Mouse (Mus musculus): ENCODE data around the gene Top2b. TPM values are rescaled to one million over a fixed set of nuclear protein-coding genes. Genes with fewer than 3 reads are reported as not detected.

Top2b gene
- polyA plus RNA-seq (2015; fragmentation: Nextera tagmentation; extraction: Ambion mirVana): 65.8 and 67.5 TPM in 2 replicates

GRCm38 (mm10) chr14:16364878-16365337, at the start of gene Top2b:
Top2b (plus strand) TSS chr14:16365179.
- H3K27me3 ChIP-seq: no peaks in the 10 kb centered on the region
- H3K9me3 ChIP-seq: no peaks in the 10 kb centered on the region
- H3K4me1 ChIP-seq: peaks cover 16% of the 10 kb centered on the region
- ATAC-seq (ENCODE audit: insufficient number of reproducible peaks, insufficient read depth, low FRiP score, low TSS enrichment, low read depth): peak; percentile 99
- peak within 1 kb of the TSS; percentile 91 for H3K4me3 ChIP-seq
- H3K9ac ChIP-seq: peak within 1 kb of the TSS; percentile 99
- peak within 1 kb of the TSS; percentile 98 for H3K27ac ChIP-seq
- H3K36me3 ChIP-seq: no peaks in the 10 kb centered on the region
- H3K4me2 ChIP-seq: peak within 1 kb of the TSS; percentile 74
- WGBS: under 1% methylated on average over 32 of the region's 32 CpGs

DNA sequence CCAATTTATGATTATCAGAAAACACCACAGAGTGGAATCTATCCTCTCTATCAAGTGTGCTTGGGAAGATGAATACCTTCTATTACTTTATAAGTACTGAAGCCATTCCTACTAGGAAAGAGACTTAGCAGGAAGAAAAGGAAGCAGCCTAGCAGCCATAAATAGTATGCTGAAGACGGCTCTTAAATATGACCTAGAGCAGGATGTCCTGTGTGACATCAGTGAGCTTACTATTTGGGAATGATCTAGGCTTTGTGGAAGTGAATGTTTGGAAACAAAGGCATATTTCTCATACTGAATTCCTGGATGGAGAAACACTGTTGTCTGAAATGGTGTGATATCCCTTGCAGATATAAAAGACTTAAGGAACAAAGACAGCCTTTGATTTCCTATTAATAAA, 48.3 kb upstream of the Top2b start:
- no peak overlapping the region for H3K9ac ChIP-seq
- 72% methylated on average over 1 of the region's 1 CpGs for WGBS

GRCm38 (mm10) chr14:16319818-16320217, 45.2 kb upstream of the Top2b start:
- Histone ChIP-seq H3K9me3 (no peaks in the 10 kb centered on the region), H3K4me1 (no peaks in the 10 kb centered on the region), H3K36me3 (no peaks in the 10 kb centered on the region), H3K4me3 (no peak overlapping the region), H3K27me3 (no peaks in the 10 kb centered on the region), H3K27ac (no peak overlapping the region), H3K9ac (no peak overlapping the region), H3K4me2 (no peak overlapping the region)
- 87% methylated on average over 2 of the region's 2 CpGs for WGBS
- no peak for ATAC-seq (ENCODE audit: insufficient number of reproducible peaks, insufficient read depth, low FRiP score, low TSS enrichment, low read depth)

More for the DNA sequence above, 48.3 kb upstream of the Top2b start:
- Histone ChIP-seq H3K4me2 (no peak overlapping the region), H3K4me1 (no peaks in the 10 kb centered on the region), H3K27ac (no peak overlapping the region), H3K4me3 (no peak overlapping the region), H3K9me3 (no peaks in the 10 kb centered on the region), H3K27me3 (no peaks in the 10 kb centered on the region), H3K36me3 (no peaks in the 10 kb centered on the region; the same call in 1 of the 2 replicates)
- no peak for ATAC-seq (ENCODE audit: insufficient number of reproducible peaks, insufficient read depth, low FRiP score, low TSS enrichment, low read depth)

GRCm38 (mm10) chr14:16324394-16324793, 40.6 kb upstream of the Top2b start:
- H3K27me3 ChIP-seq: no peaks in the 10 kb centered on the region
- H3K4me3 ChIP-seq: no peak overlapping the region
- H3K4me2 ChIP-seq: no peak overlapping the region
- H3K9ac ChIP-seq: no peak overlapping the region
- no peak overlapping the region for H3K27ac ChIP-seq
- ATAC-seq (ENCODE audit: insufficient number of reproducible peaks, insufficient read depth, low FRiP score, low TSS enrichment, low read depth): no peak
- 72% methylated on average over 4 of the region's 4 CpGs for WGBS
- H3K4me1 ChIP-seq: peaks cover 11% of the 10 kb centered on the region
- no peaks in the 10 kb centered on the region for H3K36me3 ChIP-seq
- H3K9me3 ChIP-seq: no peaks in the 10 kb centered on the region

DNA sequence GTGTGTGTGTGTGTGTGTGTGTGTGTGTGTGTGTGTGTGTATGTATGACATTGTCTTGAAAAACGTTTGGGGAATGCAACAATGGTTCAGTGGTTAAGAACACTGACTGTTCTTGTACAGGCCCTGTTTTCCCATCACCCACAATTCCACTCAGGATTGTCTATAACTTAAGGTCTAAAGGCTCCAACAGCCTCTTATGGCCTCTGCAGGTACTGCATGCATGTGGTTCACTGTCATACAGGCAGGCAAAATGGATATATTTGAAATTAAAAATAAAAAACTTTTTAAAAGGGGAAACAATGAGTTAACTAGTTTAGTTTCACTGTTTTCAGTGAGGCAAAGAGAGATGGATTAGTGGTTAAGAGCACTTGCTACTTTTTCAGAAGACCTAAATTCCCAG, 39.8 kb upstream of the Top2b start:
- no peaks in the 10 kb centered on the region for H3K27me3 ChIP-seq
- ATAC-seq (ENCODE audit: insufficient number of reproducible peaks, insufficient read depth, low FRiP score, low TSS enrichment, low read depth): no peak
- H3K4me1 ChIP-seq: peaks cover 12% of the 10 kb centered on the region

DNA sequence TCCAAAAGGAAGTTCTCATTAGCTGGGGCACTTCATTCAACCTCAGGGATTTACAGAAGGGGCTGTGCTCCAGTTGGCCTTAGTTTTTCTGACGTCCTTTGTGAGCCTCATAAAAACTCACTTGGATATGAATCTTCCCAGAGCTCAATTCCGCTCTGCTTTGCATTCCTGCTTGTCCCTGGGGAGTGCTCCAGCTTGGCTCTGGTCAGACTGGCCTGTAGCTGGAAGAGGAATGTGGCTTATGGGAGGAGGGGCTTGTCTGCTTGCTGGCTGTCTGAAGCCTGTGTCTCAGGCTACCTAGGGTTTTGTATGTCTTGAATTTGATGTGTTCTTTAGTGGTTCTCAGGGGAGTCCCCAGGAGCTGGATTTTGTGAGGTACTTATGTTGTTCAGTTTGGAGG, 36.4 kb upstream of the Top2b start:
- H3K4me2 ChIP-seq: no peak overlapping the region
- H3K4me1 ChIP-seq: peaks cover 12% of the 10 kb centered on the region
- WGBS: 6% methylated on average over 2 of the region's 2 CpGs
- no peaks in the 10 kb centered on the region for H3K27me3 ChIP-seq
- no peak overlapping the region for H3K4me3 ChIP-seq
- H3K9me3 ChIP-seq: no peaks in the 10 kb centered on the region
- 0 out of 2 replicates have a peak, but pooled peaks have one; percentile 33 for ATAC-seq (ENCODE audit: insufficient number of reproducible peaks, insufficient read depth, low FRiP score, low TSS enrichment, low read depth)
- H3K9ac ChIP-seq: no peak overlapping the region
- peak overlapping the region; percentile 64 for H3K27ac ChIP-seq
- no peaks in the 10 kb centered on the region for H3K36me3 ChIP-seq

More for the DNA sequence above, 39.8 kb upstream of the Top2b start:
- no peaks in the 10 kb centered on the region for H3K9me3 ChIP-seq
- 36% methylated on average over 1 of the region's 1 CpGs for WGBS
- no peak overlapping the region for H3K9ac ChIP-seq
- H3K4me2 ChIP-seq: no peak overlapping the region
- H3K36me3 ChIP-seq: no peaks in the 10 kb centered on the region
- H3K27ac ChIP-seq: no peak overlapping the region
- no peak overlapping the region for H3K4me3 ChIP-seq

DNA sequence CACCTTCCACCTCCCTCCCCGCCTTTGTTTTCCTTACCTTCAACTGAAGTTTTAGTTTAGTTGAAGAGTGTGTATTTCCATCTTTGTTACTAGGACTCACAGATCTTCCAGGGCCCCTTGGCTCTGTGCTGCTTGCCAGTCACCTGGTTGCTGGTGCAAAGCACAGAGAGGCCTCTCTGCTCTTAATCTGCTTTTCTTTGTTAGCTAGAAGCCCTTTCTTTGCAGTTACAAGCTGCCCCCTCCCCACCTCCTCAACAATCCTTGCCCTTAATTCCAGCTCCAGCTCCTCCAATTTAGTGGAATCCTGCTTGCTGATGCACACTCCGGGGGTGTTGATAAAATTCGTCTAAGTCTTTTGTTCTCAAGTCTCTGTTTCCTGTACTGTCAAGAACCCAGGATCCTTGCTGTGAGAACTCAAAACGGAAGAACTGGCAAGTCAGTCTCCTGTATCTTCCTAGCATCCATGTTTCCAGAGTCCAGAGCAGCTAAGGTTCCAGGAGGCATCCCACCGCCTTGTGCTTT, 36.0 kb upstream of the Top2b start:
- Histone ChIP-seq H3K9ac (0 out of 2 replicates have a peak overlapping the region, but pooled peaks have one; percentile 11), H3K36me3 (no peaks in the 10 kb centered on the region), H3K4me1 (peaks cover 12% of the 10 kb centered on the region), H3K27me3 (no peaks in the 10 kb centered on the region), H3K9me3 (no peaks in the 10 kb centered on the region), H3K27ac (peak overlapping the region; percentile 64), H3K4me3 (no peak overlapping the region), H3K4me2 (no peak overlapping the region)
- WGBS: 28% methylated on average over 5 of the region's 5 CpGs
- ATAC-seq (ENCODE audit: insufficient number of reproducible peaks, insufficient read depth, low FRiP score, low TSS enrichment, low read depth): no peak

DNA sequence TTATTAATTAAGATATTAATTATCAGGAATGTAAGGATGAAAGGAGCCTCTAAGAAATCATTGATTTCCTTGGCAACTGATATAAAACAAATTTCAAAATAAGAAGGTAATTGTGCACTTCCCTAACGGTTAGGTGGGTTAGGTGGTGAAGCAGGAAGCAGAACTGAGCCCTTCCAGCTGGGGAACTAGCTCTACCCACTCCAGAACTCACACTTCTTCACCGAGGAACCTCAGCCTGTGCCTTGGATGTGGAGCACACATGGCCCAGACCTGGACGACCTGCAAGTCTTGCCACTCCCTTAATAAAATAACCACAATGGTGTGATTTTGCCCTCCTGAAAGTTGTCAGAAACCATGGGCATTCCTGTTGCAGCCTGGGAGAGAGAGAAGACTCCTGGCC, 35.2 kb upstream of the Top2b start:
- no peak overlapping the region for H3K4me3 ChIP-seq
- WGBS: 59% methylated on average over 3 of the region's 3 CpGs
- no peaks in the 10 kb centered on the region for H3K36me3 ChIP-seq
- H3K27ac ChIP-seq: no peak overlapping the region
- H3K4me1 ChIP-seq: peaks cover 12% of the 10 kb centered on the region
- no peak overlapping the region for H3K4me2 ChIP-seq
- no peaks in the 10 kb centered on the region for H3K27me3 ChIP-seq
- no peaks in the 10 kb centered on the region for H3K9me3 ChIP-seq
- ATAC-seq (ENCODE audit: insufficient number of reproducible peaks, insufficient read depth, low FRiP score, low TSS enrichment, low read depth): no peak
- no peak overlapping the region for H3K9ac ChIP-seq

- no peak overlapping the region for H3K4me3 ChIP-seq
- H3K4me1 ChIP-seq: peaks cover 2% of the 10 kb centered on the region
- no peak for ATAC-seq (ENCODE audit: insufficient number of reproducible peaks, insufficient read depth, low FRiP score, low TSS enrichment, low read depth)
- no peaks in the 10 kb centered on the region for H3K9me3 ChIP-seq
- no peak overlapping the region for H3K4me2 ChIP-seq
- no peaks in the 10 kb centered on the region for H3K36me3 ChIP-seq
- H3K9ac ChIP-seq: no peak overlapping the region
- 85% methylated on average over 3 of the region's 3 CpGs for WGBS
- H3K27ac ChIP-seq: no peak overlapping the region
- H3K27me3 ChIP-seq: no peaks in the 10 kb centered on the region
These were observed 30.7 kb upstream of the Top2b start for GRCm38 (mm10) chr14:16334260-16334659.

DNA sequence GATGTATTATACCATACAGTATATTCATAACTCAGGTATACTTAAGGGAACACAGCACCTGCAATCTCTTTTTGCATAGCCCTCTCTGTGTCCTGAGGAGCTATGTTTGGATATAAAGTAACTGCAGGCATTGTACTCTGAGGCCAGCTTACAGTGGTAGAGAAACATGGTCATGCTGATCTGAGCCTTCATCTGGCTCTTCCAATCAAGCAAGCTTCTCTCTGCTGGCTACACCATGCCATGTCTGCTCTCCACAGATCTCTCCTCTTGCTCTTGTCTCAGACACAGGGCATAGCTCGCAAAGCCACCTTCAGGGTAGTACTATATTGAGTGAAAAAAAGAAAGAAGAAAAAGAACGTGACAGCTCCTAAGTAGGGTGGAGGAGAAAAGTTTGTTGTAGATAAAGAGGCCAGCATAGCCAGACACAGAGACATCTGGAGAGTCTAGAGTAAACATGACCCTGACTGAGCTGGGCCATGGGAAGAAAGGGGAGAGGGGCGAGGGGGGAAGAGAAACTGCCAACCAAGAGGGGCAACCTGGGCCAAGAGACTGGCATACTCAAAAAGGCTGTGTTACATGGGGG, 29.1 kb upstream of the Top2b start:
- Histone ChIP-seq H3K27ac (no peak overlapping the region), H3K9me3 (no peaks in the 10 kb centered on the region), H3K9ac (no peak overlapping the region), H3K4me2 (no peak overlapping the region), H3K36me3 (no peaks in the 10 kb centered on the region), H3K4me3 (no peak overlapping the region), H3K27me3 (no peaks in the 10 kb centered on the region), H3K4me1 (no peaks in the 10 kb centered on the region)
- no peak for ATAC-seq (ENCODE audit: insufficient number of reproducible peaks, insufficient read depth, low FRiP score, low TSS enrichment, low read depth)
- WGBS: 69% methylated on average over 3 of the region's 3 CpGs

DNA sequence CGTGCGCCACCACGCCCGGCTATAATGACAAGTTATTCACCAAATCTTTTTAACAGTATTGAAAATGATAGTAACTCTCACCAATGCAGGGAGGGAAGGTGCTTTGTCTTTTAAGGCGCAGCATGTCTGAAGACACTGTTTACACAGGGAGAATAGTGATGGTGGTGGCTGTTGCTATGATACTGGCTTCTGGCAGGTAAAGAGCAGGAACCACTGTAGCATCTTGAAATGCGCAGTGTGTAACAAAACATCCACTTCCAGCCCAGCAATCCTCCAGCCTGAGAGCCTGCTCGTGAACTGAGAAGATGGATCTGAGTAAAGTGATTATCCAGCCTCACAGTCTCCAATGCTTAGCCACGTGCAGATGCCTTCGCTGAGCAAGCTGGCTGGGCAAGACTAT, 17.5 kb upstream of the Top2b start:
- H3K27me3 ChIP-seq: no peaks in the 10 kb centered on the region
- H3K36me3 ChIP-seq: no peaks in the 10 kb centered on the region
- H3K4me2 ChIP-seq: no peak overlapping the region
- ATAC-seq (ENCODE audit: insufficient number of reproducible peaks, insufficient read depth, low FRiP score, low TSS enrichment, low read depth): no peak
- WGBS: 76% methylated on average over 9 of the region's 9 CpGs
- H3K9ac ChIP-seq: no peak overlapping the region
- no peaks in the 10 kb centered on the region for H3K9me3 ChIP-seq
- no peak overlapping the region for H3K27ac ChIP-seq
- H3K4me1 ChIP-seq: no peaks in the 10 kb centered on the region
- H3K4me3 ChIP-seq: no peak overlapping the region

- Histone ChIP-seq H3K4me2 (no peak overlapping the region), H3K36me3 (no peaks in the 10 kb centered on the region), H3K27me3 (no peaks in the 10 kb centered on the region), H3K9me3 (no peaks in the 10 kb centered on the region), H3K4me1 (peaks cover 5% of the 10 kb centered on the region; the same call in 1 of the 2 replicates), H3K9ac (no peak overlapping the region), H3K4me3 (no peak overlapping the region), H3K27ac (no peak overlapping the region)
- WGBS: 69% methylated on average over 1 of the region's 1 CpGs
- ATAC-seq (ENCODE audit: insufficient number of reproducible peaks, insufficient read depth, low FRiP score, low TSS enrichment, low read depth): no peak
These were observed 5.3 kb upstream of the Top2b start for GRCm38 (mm10) chr14:16359704-16360103.

Measured in embryonic facial prominence, embryonic 13.5 days (tissue).